Mouse (Mus musculus): ENCODE data around the gene Kif1c. TPM values are rescaled to one million over a fixed set of nuclear protein-coding genes. Genes with fewer than 3 reads are reported as not detected.
A peak's percentile ranks its signal among the peaks of the same experiment; 100 is the strongest.

The Kif1c gene
- total RNA-seq, 2 experiments from 2014 or later = 58.1 to 60.7 TPM

DNA sequence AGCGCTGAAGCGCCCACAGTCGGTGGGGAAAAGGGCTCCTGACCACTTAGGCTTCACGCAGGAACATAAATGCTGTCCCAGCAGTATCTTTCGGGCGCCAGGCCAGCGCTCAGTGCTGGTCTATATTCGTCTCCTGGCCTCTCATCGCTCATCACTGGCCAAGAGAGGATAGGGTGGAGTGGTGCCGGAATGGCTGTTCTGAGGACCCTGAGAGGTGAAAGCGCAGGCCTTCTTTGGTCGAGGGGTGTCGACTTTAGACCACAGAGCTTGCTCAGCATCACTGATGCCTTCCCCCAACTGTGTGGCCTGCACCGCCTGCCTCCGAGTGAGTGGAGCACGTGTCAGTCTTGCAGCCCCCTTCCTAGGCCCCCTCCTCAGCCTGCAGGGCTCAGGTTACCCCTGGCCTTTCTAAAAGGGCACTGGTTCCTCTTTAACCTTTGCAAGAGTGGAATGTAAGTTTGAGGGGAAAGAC is 43.9 kb upstream of the Kif1c start:
- DNase-seq (ENCODE audit: extremely low spot score in 1 of 2, low spot score in 2 of 2) = no peak
- Histone ChIP-seq H3K4me3 (peak overlapping the region; percentile 100; the same call in 1 of the 2 replicates), H3K27ac (peak overlapping the region; percentile 64; the same call in 1 of the 2 replicates)
- intact Hi-C loops (cut with DNase I) = loop anchor here (10.0 kb wide), 1 partner anchor 422 kb away; the partner anchor contains the start of genes 0610010K14Rik, Gm21988 and Rnasek
- TF ChIP-seq CTCF (IDR thresholded peaks at IDR 0.05) = no peak

- Histone ChIP-seq H3K27ac (peak within 1 kb of the TSS; percentile 64), H3K4me3 (peak within 1 kb of the TSS; percentile 100)
- no peak for TF ChIP-seq CTCF (IDR thresholded peaks at IDR 0.05)
- intact Hi-C loops (cut with DNase I) = loop anchor here (10.0 kb wide), 1 partner anchor 422 kb away; the partner anchor contains the start of genes 0610010K14Rik, Gm21988 and Rnasek
- DNase-seq (ENCODE audit: extremely low spot score in 1 of 2, low spot score in 2 of 2) = no peak
Measured at GRCm38 (mm10) chr11:70656964-70657363, 43.4 kb upstream of the Kif1c start, which contains the start of gene Eno3. Eno3 (plus strand) TSS chr11:70657202.

DNA sequence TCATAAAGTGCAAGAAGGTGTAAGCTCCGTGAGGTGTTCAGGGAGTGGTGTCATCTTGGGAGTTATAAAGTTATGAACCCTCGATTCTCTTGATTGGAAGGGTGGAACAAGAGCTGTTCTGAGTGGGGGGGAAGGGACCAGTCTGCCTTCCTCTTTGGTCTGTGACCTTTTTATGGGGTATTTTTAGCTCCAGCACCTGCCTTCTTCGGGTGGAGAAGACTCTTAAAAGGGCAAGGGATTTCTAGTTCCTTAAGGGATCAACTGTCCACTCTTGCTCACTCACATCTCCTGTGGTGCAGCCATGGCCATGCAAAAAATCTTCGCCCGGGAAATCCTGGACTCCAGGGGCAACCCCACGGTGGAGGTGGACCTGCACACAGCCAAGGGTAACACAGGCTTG is 42.8 kb upstream of the Kif1c start:
- Histone ChIP-seq H3K4me3 (no peak overlapping the region), H3K27ac (no peak overlapping the region)
- intact Hi-C loops (cut with DNase I) = loop anchor here (10.0 kb wide), 1 partner anchor 423 kb away; the partner anchor contains the start of genes 0610010K14Rik, Gm21988 and Rnasek
- TF ChIP-seq CTCF (IDR thresholded peaks at IDR 0.05) = no peak
- no peak for DNase-seq (ENCODE audit: extremely low spot score in 1 of 2, low spot score in 2 of 2)

GRCm38 (mm10) chr11:70657991-70658390 is 42.4 kb upstream of the Kif1c start:
- intact Hi-C loops (cut with DNase I) = loop anchor here (10.0 kb wide), 1 partner anchor 423 kb away; the partner anchor contains the start of genes 0610010K14Rik, Gm21988 and Rnasek
- no peak for TF ChIP-seq CTCF (IDR thresholded peaks at IDR 0.05)
- Histone ChIP-seq H3K27ac (no peak overlapping the region), H3K4me3 (no peak overlapping the region)
- no peak for DNase-seq (ENCODE audit: extremely low spot score in 1 of 2, low spot score in 2 of 2)

GRCm38 (mm10) chr11:70658521-70658920 is 41.8 kb upstream of the Kif1c start:
- H3K27ac ChIP-seq = no peak overlapping the region
- no peak for DNase-seq (ENCODE audit: extremely low spot score in 1 of 2, low spot score in 2 of 2)
- intact Hi-C loops (cut with DNase I) = loop anchor here (10.0 kb wide), 1 partner anchor 424 kb away; the partner anchor contains the start of genes 0610010K14Rik, Gm21988 and Rnasek
- no peak overlapping the region for H3K4me3 ChIP-seq
- TF ChIP-seq CTCF (IDR thresholded peaks at IDR 0.05) = no peak

GRCm38 (mm10) chr11:70658942-70659341 is 41.4 kb upstream of the Kif1c start:
- Histone ChIP-seq H3K27ac (no peak overlapping the region), H3K4me3 (no peak overlapping the region)
- intact Hi-C loops (cut with DNase I) = loop anchor here (10.0 kb wide), 1 partner anchor 424 kb away; the partner anchor contains the start of genes 0610010K14Rik, Gm21988 and Rnasek
- no peak for DNase-seq (ENCODE audit: extremely low spot score in 1 of 2, low spot score in 2 of 2)
- no peak for TF ChIP-seq CTCF (IDR thresholded peaks at IDR 0.05)

DNA sequence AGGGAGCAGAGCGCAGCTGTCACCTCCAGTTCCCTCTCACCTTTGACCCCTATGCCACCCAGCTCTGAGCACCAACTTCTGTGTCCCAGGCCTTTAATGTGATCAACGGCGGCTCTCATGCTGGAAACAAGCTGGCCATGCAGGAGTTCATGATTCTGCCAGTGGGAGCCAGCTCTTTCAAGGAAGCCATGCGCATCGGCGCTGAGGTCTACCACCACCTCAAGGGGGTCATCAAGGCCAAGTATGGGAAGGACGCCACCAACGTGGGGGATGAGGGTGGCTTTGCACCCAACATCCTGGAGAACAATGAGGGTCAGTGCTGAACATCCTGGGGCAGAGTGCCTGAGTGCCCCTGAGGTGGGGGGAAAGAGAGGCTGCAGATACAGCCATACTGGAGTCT is 39.8 kb upstream of the Kif1c start:
- no peak for DNase-seq (ENCODE audit: extremely low spot score in 1 of 2, low spot score in 2 of 2)
- intact Hi-C loops (cut with DNase I) = no loop called here
- no peak overlapping the region for H3K27ac ChIP-seq
- no peak for TF ChIP-seq CTCF (IDR thresholded peaks at IDR 0.05)
- no peak overlapping the region for H3K4me3 ChIP-seq

DNA sequence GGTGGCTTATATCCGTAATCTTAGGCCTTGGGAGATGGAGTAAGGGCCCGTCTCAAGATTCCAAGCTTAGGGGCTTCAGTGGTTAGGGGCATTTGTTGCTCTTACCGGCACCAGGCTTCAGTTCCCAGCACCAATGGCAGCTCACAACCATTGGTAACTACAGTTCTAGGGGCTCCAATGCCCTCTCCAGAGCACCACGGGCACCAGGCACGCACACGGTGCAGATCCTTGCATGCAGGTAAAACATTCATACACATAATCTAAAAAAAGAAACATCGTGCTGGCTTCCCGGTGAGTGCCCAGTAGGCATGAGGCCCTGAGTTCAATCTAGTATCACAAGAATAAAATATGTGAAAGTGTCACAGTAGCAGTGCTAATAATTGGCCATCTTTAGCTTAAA is 37.2 kb upstream of the Kif1c start:
- no peak for TF ChIP-seq CTCF (IDR thresholded peaks at IDR 0.05)
- Histone ChIP-seq H3K4me3 (no peak overlapping the region), H3K27ac (no peak overlapping the region)
- no peak for DNase-seq (ENCODE audit: extremely low spot score in 1 of 2, low spot score in 2 of 2)
- intact Hi-C loops (cut with DNase I) = no loop called here

GRCm38 (mm10) chr11:70663957-70664356 is 36.4 kb upstream of the Kif1c start:
- DNase-seq (ENCODE audit: extremely low spot score in 1 of 2, low spot score in 2 of 2) = no peak
- Histone ChIP-seq H3K27ac (no peak overlapping the region), H3K4me3 (no peak overlapping the region)
- TF ChIP-seq CTCF (IDR thresholded peaks at IDR 0.05) = no peak
- intact Hi-C loops (cut with DNase I) = no loop called here

- no peak for DNase-seq (ENCODE audit: extremely low spot score in 1 of 2, low spot score in 2 of 2)
- intact Hi-C loops (cut with DNase I) = no loop called here
- TF ChIP-seq CTCF (IDR thresholded peaks at IDR 0.05) = no peak
- no peak overlapping the region for H3K4me3 ChIP-seq
- no peak overlapping the region for H3K27ac ChIP-seq
Measured at GRCm38 (mm10) chr11:70664741-70665140, 35.6 kb upstream of the Kif1c start.

- intact Hi-C loops (cut with DNase I) = no loop called here
Measured at GRCm38 (mm10) chr11:70666687-70667086, 33.7 kb upstream of the Kif1c start.

DNA sequence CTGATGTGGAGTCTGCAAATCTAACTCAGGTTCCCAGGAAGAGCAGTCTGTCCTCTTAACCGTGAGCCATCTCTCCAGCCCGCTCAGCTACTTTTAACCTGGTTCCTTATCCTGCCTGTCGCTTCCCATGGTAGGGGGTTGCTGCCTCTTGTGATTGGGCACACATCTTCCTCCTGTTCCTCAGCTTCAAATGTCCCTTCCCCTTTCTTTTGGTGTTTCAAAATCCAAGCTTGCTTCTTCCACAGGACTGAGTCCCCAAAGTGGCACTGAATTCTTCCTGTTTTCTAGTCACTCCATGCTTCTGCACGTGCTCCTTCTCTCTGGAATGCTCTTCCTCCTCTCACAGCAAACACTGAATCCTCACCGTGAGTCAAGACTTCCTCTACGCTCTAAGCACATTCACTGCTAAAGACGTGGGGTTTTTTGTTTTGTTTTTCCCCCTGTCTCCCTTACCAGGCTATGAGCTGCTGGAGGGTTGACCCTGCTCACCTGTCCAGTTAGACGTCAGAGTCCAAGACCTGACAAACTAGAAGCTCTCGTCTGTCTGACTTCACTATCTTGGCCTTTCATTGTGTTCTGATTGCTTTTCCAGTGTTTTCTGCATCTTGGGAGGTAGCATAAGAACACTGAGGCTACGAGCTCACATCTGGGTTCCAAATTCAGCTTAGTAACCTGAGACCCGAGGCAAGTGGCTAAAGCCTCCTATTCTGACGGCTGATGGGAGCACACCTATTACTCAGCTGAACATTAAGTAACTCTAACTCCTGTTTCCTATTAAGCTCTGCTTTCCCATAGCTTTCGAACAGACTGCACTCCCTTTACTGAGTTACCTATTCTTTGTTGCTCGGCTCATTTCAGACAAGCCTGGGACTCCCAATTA is 32.8 kb upstream of the Kif1c start:
- no peak for TF ChIP-seq CTCF (IDR thresholded peaks at IDR 0.05)
- peak overlapping the region; percentile 76 for H3K27ac ChIP-seq
- H3K4me3 ChIP-seq = peak overlapping the region; percentile 55
- DNase-seq (ENCODE audit: extremely low spot score in 1 of 2, low spot score in 2 of 2) = no peak
- intact Hi-C loops (cut with DNase I) = loop anchor here (2.0 kb wide), 1 partner anchor 21 kb away; the partner anchor contains the start of genes Rnf167 and Slc25a11

More at GRCm38 (mm10) chr11:70666687-70667086, 33.7 kb upstream of the Kif1c start:
- DNase-seq (ENCODE audit: extremely low spot score in 1 of 2, low spot score in 2 of 2) = no peak
- Histone ChIP-seq H3K4me3 (no peak overlapping the region), H3K27ac (no peak overlapping the region)
- no peak for TF ChIP-seq CTCF (IDR thresholded peaks at IDR 0.05)

Measured in left cerebral cortex, adult 2 months (tissue).